Mouse (Mus musculus) small intestine, adult 2 months (tissue): ENCODE results near the gene Adam17. TPM values are rescaled to one million over a fixed set of nuclear protein-coding genes. Genes with fewer than 3 reads are reported as not detected.

ENCODE experiments used
- H3K27ac ChIP-seq: fragments of 200-500 bp; 2 replicates; pipeline ENCODE4 v1.5.1; 2012; ENCODE audit warnings: low read depth, low read length, control low read depth, inconsistent platforms; ENCODE audit not compliant: insufficient read depth
- H3K27me3 ChIP-seq: fragments of 200-500 bp; 2 replicates; pipeline ENCODE4 v1.6.1; 2012; ENCODE audit warnings: mild to moderate bottlenecking, moderate library complexity, low read length, inconsistent platforms; ENCODE audit not compliant: control insufficient read depth, insufficient read depth
- H3K36me3 ChIP-seq: fragments of 200-500 bp; 2 replicates; pipeline ENCODE4 v1.6.1; 2012; ENCODE audit warnings: mild to moderate bottlenecking, low read length, control low read depth, inconsistent platforms; ENCODE audit not compliant: control insufficient read depth, insufficient read depth
- H3K4me1 ChIP-seq: fragments of 200-500 bp; 2 replicates; pipeline ENCODE4 v1.6.1; 2012; ENCODE audit warnings: low read length, inconsistent platforms, mixed read lengths; ENCODE audit not compliant: control insufficient read depth, insufficient read depth, insufficient read length
- H3K4me3 ChIP-seq: fragments of 200-500 bp; 2 replicates; pipeline ENCODE4 v1.5.1; 2012; ENCODE audit warnings: low read depth, mild to moderate bottlenecking, control low read depth, inconsistent platforms, low read length, moderate library complexity
- CTCF ChIP-seq: fragments of 200-500 bp; IDR thresholded peaks from 2 replicates; pipeline ENCODE4 v1.5.1; 2012; ENCODE audit warnings: low read depth, mild to moderate bottlenecking, control low read depth, inconsistent platforms, low read length, moderate library complexity, mixed read lengths; ENCODE audit not compliant: insufficient replicate concordance, insufficient read length; ENCODE audit errors: extremely low read depth
- POLR2A ChIP-seq: fragments of 200-500 bp; IDR thresholded peaks from 2 replicates; pipeline ENCODE4 v1.6.1; 2012; ENCODE audit warnings: low read depth, mild to moderate bottlenecking, control low read depth, inconsistent platforms, low read length, moderate library complexity
- WGBS: fragments of 180-500 bp; shearing (Covaris S2); methylation state at CpG from one replicate; pipeline ENCODE4 v1.1.7; 2018; 5-methylcytosine and 5-hydroxymethylcytosine counted together
- polyA plus RNA-seq: library from polyadenylated mRNA; depleted of rRNA; stranded (reverse); fragments of >200 nt; gene quantifications from 2 replicates; pipeline ENCODE4 v1.2.3, GENCODE M21; 2012; rRNA removed

Gene Adam17
- polyA plus RNA-seq, result 3.4 and 10.1 TPM in 2 replicates

GRCm38 (mm10) chr12:21373100-21373819 lies at the start of gene Adam17:
Adam17 (minus strand) TSS chr12:21373632.
- no peaks in the 10 kb centered on the region for H3K27me3 ChIP-seq
- under 1% methylated on average over 55 of the region's 55 CpGs for WGBS
- H3K27ac ChIP-seq, result peak within 1 kb of the TSS; percentile 94
- peaks cover 4% of the 10 kb centered on the region; the same call in 1 of the 2 replicates for H3K4me1 ChIP-seq
- peak; percentile 58; the same call in 1 of the 2 replicates for TF ChIP-seq CTCF
- peak; percentile 75 for TF ChIP-seq POLR2A
- no peaks in the 10 kb centered on the region for H3K36me3 ChIP-seq
- H3K4me3 ChIP-seq, result peak within 1 kb of the TSS; percentile 79

- peaks cover 7% of the 10 kb centered on the region; the same call in 1 of the 2 replicates for H3K36me3 ChIP-seq
- peak overlapping the region; percentile 48 for H3K27ac ChIP-seq
- H3K4me1 ChIP-seq, result peaks cover 3% of the 10 kb centered on the region; the same call in 1 of the 2 replicates
- no peak for TF ChIP-seq POLR2A
- TF ChIP-seq CTCF, result no peak
- 26% methylated on average over 11 of the region's 11 CpGs for WGBS
- H3K27me3 ChIP-seq, result no peaks in the 10 kb centered on the region
- H3K4me3 ChIP-seq, result 0 out of 2 replicates have a peak overlapping the region, but pooled peaks have one; percentile 1
These were observed 45.2 kb upstream of the Adam17 start for GRCm38 (mm10) chr12:21418621-21419131.

GRCm38 (mm10) chr12:21418083-21418482 lies 44.7 kb upstream of the Adam17 start:
- Histone ChIP-seq H3K27me3 (no peaks in the 10 kb centered on the region), H3K27ac (peak overlapping the region; percentile 48), H3K4me1 (peaks cover 3% of the 10 kb centered on the region; the same call in 1 of the 2 replicates), H3K4me3 (peak overlapping the region; percentile 71), H3K36me3 (peaks cover 9% of the 10 kb centered on the region; the same call in 1 of the 2 replicates)
- TF ChIP-seq POLR2A, result no peak
- TF ChIP-seq CTCF, result no peak
- 2% methylated on average over 10 of the region's 10 CpGs for WGBS

GRCm38 (mm10) chr12:21417100-21418070 lies 44.0 kb upstream of the Adam17 start, which contains the start of gene Ywhaq:
Ywhaq (minus strand) TSS chr12:21417637.
- TF ChIP-seq POLR2A (peak; percentile 92), CTCF (no peak)
- WGBS, result under 1% methylated on average over 103 of the region's 103 CpGs
- Histone ChIP-seq H3K27ac (peak within 1 kb of the TSS; percentile 94), H3K27me3 (no peaks in the 10 kb centered on the region), H3K4me3 (peak within 1 kb of the TSS; percentile 71), H3K4me1 (peaks cover 3% of the 10 kb centered on the region; the same call in 1 of the 2 replicates), H3K36me3 (peaks cover 12% of the 10 kb centered on the region; the same call in 1 of the 2 replicates)

GRCm38 (mm10) chr12:21416506-21416905 lies 43.1 kb upstream of the Adam17 start:
- H3K36me3 ChIP-seq, result peaks cover 18% of the 10 kb centered on the region
- WGBS, result under 1% methylated on average over 15 of the region's 15 CpGs
- TF ChIP-seq CTCF (no peak), POLR2A (no peak)
- H3K27me3 ChIP-seq, result no peaks in the 10 kb centered on the region
- H3K27ac ChIP-seq, result peak overlapping the region; percentile 72; the same call in 1 of the 2 replicates
- H3K4me3 ChIP-seq, result peak overlapping the region; percentile 66
- peaks cover 3% of the 10 kb centered on the region; the same call in 1 of the 2 replicates for H3K4me1 ChIP-seq

GRCm38 (mm10) chr12:21410620-21411019 lies 37.2 kb upstream of the Adam17 start:
- Histone ChIP-seq H3K27me3 (no peaks in the 10 kb centered on the region), H3K27ac (no peak overlapping the region), H3K4me3 (no peak overlapping the region), H3K36me3 (peaks cover 46% of the 10 kb centered on the region), H3K4me1 (peaks cover 2% of the 10 kb centered on the region; the same call in 1 of the 2 replicates)
- no peak for TF ChIP-seq CTCF
- no peak for TF ChIP-seq POLR2A
- 70% methylated on average over 2 of the region's 2 CpGs for WGBS
